Mouse (Mus musculus) midbrain, embryonic 16.5 days (tissue): Measurements from ENCODE around the gene Nr2f2. TPM values are rescaled to one million over a fixed set of nuclear protein-coding genes. Genes with fewer than 3 reads are reported as not detected.
A peak's percentile ranks its signal among the peaks of the same experiment; 100 is the strongest.

Source experiments
- ATAC-seq: fragments of 200-750 bp; cut with Nextera tagmentation; 2 replicates; pipeline ENCODE4 v1.8.0; 2017; ENCODE audit warnings: moderate TSS enrichment
- H3K27ac ChIP-seq: fragments of 300-500 bp; sonication (generic); 2 replicates; pipeline ENCODE4 v1.5.1; 2014; ENCODE audit warnings: mild to moderate bottlenecking, low read length, mixed read lengths
- H3K27me3 ChIP-seq: fragments of 300-500 bp; sonication (generic); 2 replicates; pipeline ENCODE4 v1.6.1; 2014; ENCODE audit warnings: low read depth, low read length, mixed read lengths; ENCODE audit not compliant: control insufficient read depth, insufficient read depth
- H3K36me3 ChIP-seq: fragments of 300-500 bp; sonication (generic); 2 replicates; pipeline ENCODE4 v1.6.1; 2014; ENCODE audit warnings: mild to moderate bottlenecking, low read length, moderate library complexity, mixed read lengths; ENCODE audit not compliant: control insufficient read depth, insufficient read depth
- H3K4me1 ChIP-seq: fragments of 300-500 bp; sonication (generic); 2 replicates; pipeline ENCODE4 v1.6.1; 2014; ENCODE audit warnings: mild to moderate bottlenecking, low read length, mixed read lengths; ENCODE audit not compliant: control insufficient read depth, insufficient read depth
- H3K4me2 ChIP-seq: fragments of 300-500 bp; sonication (generic); 2 replicates; pipeline ENCODE4 v1.6.1; 2014; ENCODE audit warnings: mild to moderate bottlenecking, low read length, mixed read lengths
- H3K4me3 ChIP-seq: fragments of 300-500 bp; sonication (generic); 2 replicates; pipeline ENCODE4 v1.5.1; 2014; ENCODE audit warnings: low read depth, mild to moderate bottlenecking, low read length, moderate library complexity, mixed read lengths
- H3K9ac ChIP-seq: fragments of 300-500 bp; sonication (generic); 2 replicates; pipeline ENCODE4 v1.6.1; 2014; ENCODE audit warnings: low read depth, low read length, mixed read lengths
- H3K9me3 ChIP-seq: fragments of 300-500 bp; sonication (generic); replicated peaks from 2 replicates; pipeline ENCODE4 v1.6.1; 2014; ENCODE audit warnings: mild to moderate bottlenecking, low read length, mixed read lengths; ENCODE audit not compliant: control insufficient read depth, poor library complexity, severe bottlenecking
- WGBS: fragments of 180-500 bp; shearing (Covaris S2); extraction: QIAGEN DNeasy Blood & Tissue Kit; methylation state at CpG from one replicate; pipeline ENCODE4 v1.1.7; 2014; 5-methylcytosine and 5-hydroxymethylcytosine counted together
- polyA plus RNA-seq: library from polyadenylated mRNA; unstranded; fragments of >200 nt; fragmentation: Nextera tagmentation; extraction: Ambion mirVana; gene quantifications from 2 replicates; pipeline ENCODE4 v1.2.1, GENCODE M21; 2015

Nr2f2 gene
- polyA plus RNA-seq, 1 experiment from 2014 or later = 78.0 TPM

DNA sequence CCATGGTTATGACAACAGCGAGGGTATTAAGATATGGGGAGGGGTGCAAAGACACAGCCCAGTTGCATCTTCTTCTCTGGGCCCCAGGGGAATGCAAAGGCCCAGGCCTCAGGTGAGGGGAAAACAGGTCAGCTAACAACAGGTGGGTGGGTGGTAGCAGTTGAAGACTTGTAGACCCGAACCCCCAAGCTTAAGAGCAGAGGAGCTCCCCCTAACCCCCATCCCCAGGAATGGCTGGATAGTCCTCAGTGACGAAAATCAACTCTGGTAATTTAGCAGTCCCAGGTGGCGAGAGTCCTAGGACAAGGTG is 2.2 kb upstream of the Nr2f2 start:
- Histone ChIP-seq H3K9ac (peak overlapping the region; percentile 7; the same call in 1 of the 2 replicates), H3K4me3 (peak overlapping the region; percentile 34), H3K27ac (peak overlapping the region; percentile 81), H3K4me1 (peaks cover 6% of the 10 kb centered on the region; the same call in 1 of the 2 replicates), H3K4me2 (peak overlapping the region; percentile 54), H3K36me3 (no peaks in the 10 kb centered on the region), H3K27me3 (peaks cover 38% of the 10 kb centered on the region), H3K9me3 (no peaks in the 10 kb centered on the region)
- no peak for ATAC-seq
- 10% methylated on average over 4 of the region's 4 CpGs for WGBS

DNA sequence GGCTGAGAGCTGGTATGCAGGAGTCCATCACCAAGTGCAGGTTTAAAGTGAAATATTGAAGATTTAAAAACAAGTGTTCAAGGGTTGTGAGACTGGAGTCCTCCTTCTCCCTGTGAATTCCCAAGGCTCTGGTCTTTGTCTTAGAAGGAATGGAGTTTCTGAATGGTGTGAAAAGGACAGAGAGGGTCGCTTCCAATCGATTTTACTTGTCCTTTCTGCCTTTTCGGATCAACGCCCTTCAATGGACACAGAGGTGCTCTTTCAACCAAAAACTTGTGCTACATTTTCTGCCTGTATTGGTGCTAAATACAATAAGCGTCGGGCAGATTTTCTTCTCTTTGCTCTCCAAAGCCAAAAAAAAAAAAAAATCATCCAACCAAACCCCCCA is 1.7 kb upstream of the Nr2f2 start:
- H3K27ac ChIP-seq = peak overlapping the region; percentile 81
- no peaks in the 10 kb centered on the region for H3K9me3 ChIP-seq
- peak overlapping the region; percentile 54 for H3K4me2 ChIP-seq
- H3K36me3 ChIP-seq = no peaks in the 10 kb centered on the region
- ATAC-seq = no peak
- peaks cover 41% of the 10 kb centered on the region for H3K27me3 ChIP-seq
- peak overlapping the region; percentile 20 for H3K4me3 ChIP-seq
- 10% methylated on average over 6 of the region's 6 CpGs for WGBS
- H3K4me1 ChIP-seq = peaks cover 6% of the 10 kb centered on the region; the same call in 1 of the 2 replicates
- H3K9ac ChIP-seq = no peak overlapping the region

DNA sequence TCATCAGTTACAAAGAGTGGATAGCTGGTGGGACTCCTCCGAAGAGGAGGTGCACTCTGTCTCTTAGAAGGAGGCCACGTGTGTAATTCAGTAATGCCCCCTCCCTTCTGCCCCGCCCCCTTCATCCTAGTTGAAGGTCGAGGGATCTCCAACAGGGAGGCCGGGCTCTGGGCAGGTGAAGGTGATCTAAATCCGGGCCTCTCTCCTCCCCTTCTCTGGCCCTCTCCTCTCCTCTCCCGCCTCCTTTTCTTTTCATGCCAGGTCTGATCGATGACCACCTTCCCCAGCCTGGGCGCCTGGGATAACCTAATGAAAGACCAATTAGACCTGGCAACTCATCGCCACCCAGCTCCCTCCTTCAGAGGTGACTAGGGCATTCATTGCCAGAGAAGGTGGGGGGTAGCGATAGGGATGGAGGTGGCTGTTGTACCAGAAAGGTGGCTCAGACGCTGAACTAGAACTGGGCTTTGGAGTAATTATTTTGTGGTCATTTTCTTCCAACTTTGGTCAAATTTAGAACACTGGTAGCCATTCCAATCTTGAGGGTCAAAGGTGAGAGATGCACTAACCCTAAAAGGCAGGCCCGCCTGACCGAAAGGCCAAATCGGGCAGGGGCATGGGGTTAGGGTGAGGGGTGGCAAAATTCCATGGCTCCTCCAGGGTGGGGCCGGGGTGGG is 1.2 kb upstream of the Nr2f2 start:
- H3K9me3 ChIP-seq = no peaks in the 10 kb centered on the region
- peak overlapping the region; percentile 41; the same call in 1 of the 2 replicates for H3K9ac ChIP-seq
- peak overlapping the region; percentile 81 for H3K27ac ChIP-seq
- peak overlapping the region; percentile 54 for H3K4me2 ChIP-seq
- ATAC-seq = no peak
- peaks cover 6% of the 10 kb centered on the region; the same call in 1 of the 2 replicates for H3K4me1 ChIP-seq
- no peaks in the 10 kb centered on the region for H3K36me3 ChIP-seq
- H3K4me3 ChIP-seq = peak overlapping the region; percentile 20
- H3K27me3 ChIP-seq = peaks cover 40% of the 10 kb centered on the region
- WGBS = 8% methylated on average over 16 of the region's 16 CpGs

DNA sequence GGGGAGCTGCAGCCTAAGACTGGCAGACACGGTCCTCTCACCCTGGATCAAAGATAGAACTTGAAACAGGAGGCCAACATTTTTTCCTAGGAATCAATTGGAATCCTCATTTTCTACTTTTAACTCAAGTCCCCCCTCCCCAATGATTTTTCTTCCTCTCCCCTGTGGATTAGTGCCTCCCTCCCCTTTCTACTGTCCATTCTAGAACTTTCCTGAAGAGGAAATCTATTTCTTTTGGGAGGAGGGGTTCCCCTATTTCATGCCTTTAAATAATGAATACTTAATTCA is 217 bp upstream of the Nr2f2 start:
- no peaks in the 10 kb centered on the region for H3K9me3 ChIP-seq
- peak overlapping the region; percentile 39 for H3K4me2 ChIP-seq
- peak overlapping the region; percentile 56 for H3K9ac ChIP-seq
- no peaks in the 10 kb centered on the region for H3K36me3 ChIP-seq
- ATAC-seq = no peak
- peaks cover 33% of the 10 kb centered on the region for H3K27me3 ChIP-seq
- H3K27ac ChIP-seq = peak overlapping the region; percentile 86
- 0% methylated on average over 1 of the region's 1 CpGs for WGBS
- peaks cover 6% of the 10 kb centered on the region; the same call in 1 of the 2 replicates for H3K4me1 ChIP-seq
- H3K4me3 ChIP-seq = peak overlapping the region; percentile 37

DNA sequence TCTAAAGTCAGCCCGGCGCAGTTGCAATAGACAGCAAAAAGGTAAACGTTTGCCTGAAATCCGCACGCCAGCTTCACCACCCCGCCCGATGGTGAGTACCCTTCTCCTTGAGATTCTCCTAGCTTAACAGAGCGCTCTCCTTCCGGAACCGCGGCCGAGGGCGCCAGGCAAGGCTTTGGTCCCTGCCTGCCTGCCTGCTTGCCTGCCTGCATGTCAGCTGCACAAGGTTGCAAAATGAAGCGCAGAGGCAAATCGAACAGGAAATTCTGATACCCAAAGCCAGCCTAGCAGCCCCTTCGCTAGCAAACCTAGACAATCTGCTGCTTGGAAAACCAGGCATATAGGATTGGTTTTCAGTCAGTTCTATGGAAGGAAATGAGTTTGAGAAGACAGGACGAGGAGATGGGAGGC is 1.1 kb downstream of the Nr2f2 start:
- H3K9me3 ChIP-seq = no peaks in the 10 kb centered on the region
- peak overlapping the region; percentile 86 for H3K27ac ChIP-seq
- H3K9ac ChIP-seq = peak overlapping the region; percentile 56
- ATAC-seq = no peak
- peaks cover 25% of the 10 kb centered on the region for H3K27me3 ChIP-seq
- H3K4me1 ChIP-seq = 0 out of 2 replicates have a peak, but pooled peaks cover 2% of the 10 kb centered on the region
- peak overlapping the region; percentile 39 for H3K4me2 ChIP-seq
- no peaks in the 10 kb centered on the region for H3K36me3 ChIP-seq
- under 1% methylated on average over 17 of the region's 17 CpGs for WGBS
- H3K4me3 ChIP-seq = peak overlapping the region; percentile 37

DNA sequence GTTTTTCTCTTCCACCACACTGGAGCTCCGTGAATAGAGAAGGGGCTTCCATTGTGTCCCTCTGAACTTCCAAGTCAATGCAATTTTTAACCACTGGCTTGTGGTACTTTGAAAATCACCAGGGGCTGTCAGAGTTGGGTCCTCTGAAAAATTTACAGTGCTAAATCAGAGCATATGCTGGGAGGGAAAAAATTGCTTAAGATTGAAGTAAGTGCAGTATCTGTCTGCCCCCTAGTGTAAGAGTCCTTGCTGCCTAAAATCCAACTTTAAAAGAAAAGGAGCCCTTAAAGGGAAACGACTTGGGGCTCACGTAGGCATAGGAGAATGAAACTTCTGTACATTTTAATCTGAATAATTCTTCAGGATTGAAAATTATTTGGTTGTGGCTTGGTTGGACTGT is 1.7 kb downstream of the Nr2f2 start:
- H3K4me1 ChIP-seq = 0 out of 2 replicates have a peak, but pooled peaks cover 4% of the 10 kb centered on the region
- H3K4me2 ChIP-seq = peak overlapping the region; percentile 39
- H3K36me3 ChIP-seq = no peaks in the 10 kb centered on the region
- peak overlapping the region; percentile 86 for H3K27ac ChIP-seq
- peaks cover 24% of the 10 kb centered on the region for H3K27me3 ChIP-seq
- peak overlapping the region; percentile 56; the same call in 1 of the 2 replicates for H3K9ac ChIP-seq
- ATAC-seq = no peak
- 0% methylated on average over 3 of the region's 3 CpGs for WGBS
- H3K4me3 ChIP-seq = peak overlapping the region; percentile 37
- H3K9me3 ChIP-seq = no peaks in the 10 kb centered on the region

DNA sequence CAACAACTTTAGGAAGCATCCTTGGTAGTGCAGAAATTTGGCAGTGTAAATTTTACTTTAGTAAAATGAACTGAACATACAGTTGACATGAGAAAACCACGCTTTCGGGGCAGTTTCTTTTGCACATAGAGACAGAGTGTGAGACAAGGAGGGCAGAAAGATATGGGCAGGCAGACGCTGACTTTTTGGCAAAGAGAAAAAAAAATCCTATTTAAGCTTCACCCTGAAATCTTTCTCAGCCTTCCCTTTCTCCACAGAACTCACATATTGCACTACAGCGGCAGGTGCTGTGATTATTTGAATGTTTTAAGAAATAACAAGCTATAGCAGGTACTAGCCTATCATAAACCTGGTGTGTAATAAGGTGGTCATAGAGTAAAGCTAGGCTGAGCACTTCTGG is 3.2 kb downstream of the Nr2f2 start:
- ATAC-seq = no peak
- H3K9me3 ChIP-seq = no peaks in the 10 kb centered on the region
- H3K9ac ChIP-seq = 0 out of 2 replicates have a peak overlapping the region, but pooled peaks have one; percentile 41
- H3K27me3 ChIP-seq = peaks cover 18% of the 10 kb centered on the region
- WGBS = 18% methylated on average over 4 of the region's 4 CpGs
- peak overlapping the region; percentile 22 for H3K4me3 ChIP-seq
- H3K27ac ChIP-seq = peak overlapping the region; percentile 55; the same call in 1 of the 2 replicates
- H3K4me2 ChIP-seq = peak overlapping the region; percentile 35
- H3K36me3 ChIP-seq = no peaks in the 10 kb centered on the region
- H3K4me1 ChIP-seq = 0 out of 2 replicates have a peak, but pooled peaks cover 2% of the 10 kb centered on the region

DNA sequence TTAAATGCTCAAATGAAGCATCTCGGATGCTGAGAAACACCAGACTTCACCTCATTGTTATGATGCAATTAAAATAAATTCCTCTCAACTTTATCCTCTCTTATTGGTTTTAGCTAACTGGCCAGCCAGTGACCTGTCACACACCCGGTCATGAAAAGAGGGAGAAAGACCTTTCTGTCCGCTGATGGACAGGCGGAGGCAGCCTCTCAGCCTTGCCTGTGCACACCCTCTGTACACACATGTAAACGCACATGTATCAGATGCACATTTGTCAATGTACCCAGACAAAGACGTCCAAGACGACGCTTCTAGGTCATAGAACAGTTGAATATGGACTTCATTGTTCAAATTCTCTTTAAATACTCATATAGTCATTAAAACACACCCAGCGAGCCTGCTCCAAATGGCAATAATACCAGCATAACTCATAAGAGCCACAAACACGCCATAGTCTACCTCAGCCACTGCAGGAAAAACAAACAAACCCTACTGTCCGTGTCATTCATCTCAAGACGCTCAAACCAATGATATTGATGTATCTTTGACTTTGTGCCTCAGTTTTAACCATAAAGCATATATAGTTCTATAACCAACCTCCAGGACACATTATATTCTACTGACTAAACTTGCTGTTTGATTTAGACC is 3.9 kb downstream of the Nr2f2 start:
- no peak for ATAC-seq
- H3K4me1 ChIP-seq = 0 out of 2 replicates have a peak, but pooled peaks cover 2% of the 10 kb centered on the region
- peak overlapping the region; percentile 82 for H3K27ac ChIP-seq
- H3K9ac ChIP-seq = peak overlapping the region; percentile 55; the same call in 1 of the 2 replicates
- H3K27me3 ChIP-seq = peaks cover 12% of the 10 kb centered on the region
- H3K36me3 ChIP-seq = no peaks in the 10 kb centered on the region
- peak overlapping the region; percentile 72 for H3K4me3 ChIP-seq
- WGBS = 4% methylated on average over 12 of the region's 12 CpGs
- no peaks in the 10 kb centered on the region for H3K9me3 ChIP-seq
- peak overlapping the region; percentile 72 for H3K4me2 ChIP-seq
